Mouse (Mus musculus): ENCODE measurements around the gene 2300003K06Rik. TPM values are rescaled to one million over a fixed set of nuclear protein-coding genes. Genes with fewer than 3 reads are reported as not detected.
"Not testable (repeated sequence)": the region's sequence is repeated elsewhere in the genome, so short reads cannot be mapped to it uniquely, and the experiment has no call there.

Gene 2300003K06Rik
- polyA plus RNA-seq, 1 experiment from 2014 or later, result not detected

- TF ChIP-seq CTCF (IDR thresholded peaks at IDR 0.05; ENCODE audit: low read depth), result no peak
- Histone ChIP-seq H3K27me3 (ENCODE audit: insufficient read depth, low read length) (no peaks in the 10 kb centered on the region), H3K4me2 (ENCODE audit: low read length) (no peak within 1 kb of the TSS), H3K4me1 (replicated peaks; ENCODE audit: insufficient read depth, low read length) (no peaks in the 10 kb centered on the region), H3K4me3 (replicated peaks; ENCODE audit: low read depth, low read length) (no peak within 1 kb of the TSS), H3K36me3 (ENCODE audit: insufficient read depth, low read length) (no peaks in the 10 kb centered on the region), H3K27ac (no peak within 1 kb of the TSS), H3K9ac (ENCODE audit: low read depth, low read length) (no peak within 1 kb of the TSS), H3K9me3 (replicated peaks; ENCODE audit: low read length) (no peaks in the 10 kb centered on the region)
- DNase-seq (ENCODE audit: low spot score) (no peak), ATAC-seq (replicated peaks; ENCODE audit: low FRiP score, low read depth) (no peak)
These were observed 13.6 kb upstream of the 2300003K06Rik start, which contains the start of gene Krtap4-16 for GRCm38 (mm10) chr11:99851508-99851907. Gene Krtap4-16 (minus strand): TSS chr11:99851608.

- H3K27me3 ChIP-seq (ENCODE audit: insufficient read depth, low read length), result no peaks in the 10 kb centered on the region
- TF ChIP-seq CTCF (IDR thresholded peaks at IDR 0.05; ENCODE audit: low read depth), result no peak
- no peak overlapping the region for H3K27ac ChIP-seq
- WGBS, result 78% methylated on average over 2 of the region's 2 CpGs
- H3K4me3 ChIP-seq (replicated peaks; ENCODE audit: low read depth, low read length), result no peak overlapping the region
- no peaks in the 10 kb centered on the region for H3K36me3 ChIP-seq (ENCODE audit: insufficient read depth, low read length)
- H3K4me1 ChIP-seq (replicated peaks; ENCODE audit: insufficient read depth, low read length), result no peaks in the 10 kb centered on the region
- no peak overlapping the region for H3K9ac ChIP-seq (ENCODE audit: low read depth, low read length)
- ATAC-seq (replicated peaks; ENCODE audit: low FRiP score, low read depth), result no peak
- H3K9me3 ChIP-seq (replicated peaks; ENCODE audit: low read length), result no peaks in the 10 kb centered on the region
- no peak overlapping the region for H3K4me2 ChIP-seq (ENCODE audit: low read length)
- no peak for DNase-seq (ENCODE audit: low spot score)
These were observed 8.9 kb upstream of the 2300003K06Rik start for GRCm38 (mm10) chr11:99846746-99847145.

- H3K9ac ChIP-seq (ENCODE audit: low read depth, low read length), result no peak overlapping the region
- H3K27me3 ChIP-seq (ENCODE audit: insufficient read depth, low read length), result no peaks in the 10 kb centered on the region
- no peak for ATAC-seq (replicated peaks; ENCODE audit: low FRiP score, low read depth)
- no peak overlapping the region for H3K4me3 ChIP-seq (replicated peaks; ENCODE audit: low read depth, low read length)
- no peaks in the 10 kb centered on the region for H3K9me3 ChIP-seq (replicated peaks; ENCODE audit: low read length)
- TF ChIP-seq CTCF (IDR thresholded peaks at IDR 0.05; ENCODE audit: low read depth), result no peak
- H3K36me3 ChIP-seq (ENCODE audit: insufficient read depth, low read length), result no peaks in the 10 kb centered on the region
- no peak for DNase-seq (ENCODE audit: low spot score)
- no peaks in the 10 kb centered on the region for H3K4me1 ChIP-seq (replicated peaks; ENCODE audit: insufficient read depth, low read length)
- no peak overlapping the region for H3K27ac ChIP-seq
- no peak overlapping the region for H3K4me2 ChIP-seq (ENCODE audit: low read length)
- 13% methylated on average over 1 of the region's 1 CpGs for WGBS
These were observed 4.3 kb upstream of the 2300003K06Rik start for GRCm38 (mm10) chr11:99842185-99842584.

GRCm38 (mm10) chr11:99815566-99815965 is 22.3 kb downstream of the 2300003K06Rik start, which contains the start of gene Gm11564:
Gene Gm11564 (minus strand): TSS chr11:99815666.
- H3K27me3 ChIP-seq (ENCODE audit: insufficient read depth, low read length); H3K9me3 ChIP-seq (replicated peaks; ENCODE audit: low read length); ATAC-seq (replicated peaks; ENCODE audit: low FRiP score, low read depth); H3K4me1 ChIP-seq (replicated peaks; ENCODE audit: insufficient read depth, low read length); H3K4me3 ChIP-seq (replicated peaks; ENCODE audit: low read depth, low read length); H3K36me3 ChIP-seq (ENCODE audit: insufficient read depth, low read length); H3K4me2 ChIP-seq (ENCODE audit: low read length); DNase-seq (ENCODE audit: low spot score); H3K27ac ChIP-seq; H3K9ac ChIP-seq (ENCODE audit: low read depth, low read length): not testable (repeated sequence)
- WGBS, result 82% methylated on average over 2 of the region's 2 CpGs

- not testable (repeated sequence) for H3K9ac ChIP-seq (ENCODE audit: low read depth, low read length); H3K36me3 ChIP-seq (ENCODE audit: insufficient read depth, low read length); H3K4me3 ChIP-seq (replicated peaks; ENCODE audit: low read depth, low read length); H3K4me2 ChIP-seq (ENCODE audit: low read length); H3K4me1 ChIP-seq (replicated peaks; ENCODE audit: insufficient read depth, low read length); ATAC-seq (replicated peaks; ENCODE audit: low FRiP score, low read depth); H3K27me3 ChIP-seq (ENCODE audit: insufficient read depth, low read length); DNase-seq (ENCODE audit: low spot score); H3K9me3 ChIP-seq (replicated peaks; ENCODE audit: low read length); H3K27ac ChIP-seq
These were observed 28.1 kb downstream of the 2300003K06Rik start, which contains the start of gene Krtap4-13 for GRCm38 (mm10) chr11:99809792-99810191. Gene Krtap4-13 (minus strand): TSS chr11:99809892.

GRCm38 (mm10) chr11:99804346-99804745 is 33.5 kb downstream of the 2300003K06Rik start, which contains the start of gene Gm11554:
Gene Gm11554 (minus strand): TSS chr11:99804446.
- H3K9me3 ChIP-seq (replicated peaks; ENCODE audit: low read length); DNase-seq (ENCODE audit: low spot score); H3K27ac ChIP-seq; H3K4me3 ChIP-seq (replicated peaks; ENCODE audit: low read depth, low read length); H3K4me2 ChIP-seq (ENCODE audit: low read length); H3K4me1 ChIP-seq (replicated peaks; ENCODE audit: insufficient read depth, low read length); ATAC-seq (replicated peaks; ENCODE audit: low FRiP score, low read depth); H3K9ac ChIP-seq (ENCODE audit: low read depth, low read length); H3K36me3 ChIP-seq (ENCODE audit: insufficient read depth, low read length); H3K27me3 ChIP-seq (ENCODE audit: insufficient read depth, low read length): not testable (repeated sequence)
- WGBS, result no CpG with 5 or more reads among the region's 1 CpGs

- not testable (repeated sequence) for ATAC-seq (replicated peaks; ENCODE audit: low FRiP score, low read depth); H3K9me3 ChIP-seq (replicated peaks; ENCODE audit: low read length); H3K4me3 ChIP-seq (replicated peaks; ENCODE audit: low read depth, low read length); H3K4me1 ChIP-seq (replicated peaks; ENCODE audit: insufficient read depth, low read length); H3K27ac ChIP-seq; H3K27me3 ChIP-seq (ENCODE audit: insufficient read depth, low read length); H3K4me2 ChIP-seq (ENCODE audit: low read length); H3K36me3 ChIP-seq (ENCODE audit: insufficient read depth, low read length); H3K9ac ChIP-seq (ENCODE audit: low read depth, low read length); DNase-seq (ENCODE audit: low spot score)
- no CpG with 5 or more reads among the region's 1 CpGs for WGBS
These were observed 39.0 kb downstream of the 2300003K06Rik start, which contains the start of gene Gm11569 for GRCm38 (mm10) chr11:99798832-99799231. Gene Gm11569 (minus strand): TSS chr11:99798932.

Data from kidney, postnatal 0 days (tissue).